Mouse (Mus musculus) WW6 (cell line): ENCODE data around the gene Dll3.
"Not testable (repeated sequence)": the region's sequence is repeated elsewhere in the genome, so short reads cannot be mapped to it uniquely, and the experiment has no call there.

Experiments used
- DNase-seq: peaks from one replicate; pipeline ENCODE4 v3.0.0-alpha.2; 2013; ENCODE audit warnings: low read depth, low spot score

Dll3 gene

GRCm38 (mm10) chr7:28251976-28252375, 50.1 kb downstream of the Dll3 start:
- no peak for DNase-seq

- DNase-seq, result no peak
Measured at GRCm38 (mm10) chr7:28248957-28249356, 53.1 kb downstream of the Dll3 start.

- not testable (repeated sequence) for DNase-seq
Measured at GRCm38 (mm10) chr7:28243943-28244342, 58.1 kb downstream of the Dll3 start.
